Mouse (Mus musculus): ENCODE measurements around the gene Gm8914.
"Not testable (repeated sequence)": the region's sequence is repeated elsewhere in the genome, so short reads cannot be mapped to it uniquely, and the experiment has no call there.

Gm8914 gene

DNA sequence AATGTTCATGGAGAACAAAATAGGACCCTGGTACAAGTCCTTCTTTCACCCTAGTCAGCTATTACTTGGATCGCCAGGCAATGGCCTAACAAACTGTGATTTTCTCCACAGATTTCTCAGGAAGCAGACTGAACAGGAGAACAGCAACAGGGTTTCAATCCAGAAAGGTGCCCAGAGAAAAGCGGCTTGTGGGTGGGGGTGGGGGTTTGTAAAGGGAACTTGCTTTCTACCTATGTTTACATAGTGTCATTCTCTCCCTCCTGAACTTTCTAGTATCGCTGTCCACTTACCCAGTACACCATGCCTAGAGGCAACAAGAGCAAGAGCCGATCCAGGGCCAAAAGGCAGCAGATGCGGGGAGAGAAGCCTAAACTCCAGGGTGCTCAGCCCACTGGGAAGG, at the start of gene Gm8914:
Gene Gm8914, plus strand, starts transcription at position 301 of the 400 bp plus-strand sequence.
- DNase-seq, result not testable (repeated sequence)

Data from cerebellum, postnatal 14 days (tissue).